Mouse (Mus musculus) bone marrow, adult 2 months (tissue): ENCODE results near the gene Gm10142. TPM values are rescaled to one million over a fixed set of nuclear protein-coding genes. Genes with fewer than 3 reads are reported as not detected.
"Not testable (repeated sequence)": the region's sequence is repeated elsewhere in the genome, so short reads cannot be mapped to it uniquely, and the experiment has no call there.

Experiments
- H3K27ac ChIP-seq: fragments of 200-500 bp; 2 replicates; pipeline ENCODE4 v1.5.1; 2012; ENCODE audit warnings: low read depth, mild to moderate bottlenecking, control low read depth, inconsistent platforms, low read length; ENCODE audit not compliant: control insufficient read depth, poor library complexity, insufficient read depth
- H3K4me1 ChIP-seq: fragments of 200-500 bp; 2 replicates; pipeline ENCODE4 v1.6.1; 2011; ENCODE audit warnings: low read length; ENCODE audit not compliant: control insufficient read depth, insufficient read depth
- H3K4me3 ChIP-seq: fragments of 200-500 bp; replicated peaks from 2 replicates; pipeline ENCODE3; 2011; ENCODE audit warnings: mild to moderate bottlenecking, low read depth, low read length, control low read depth; ENCODE audit not compliant: control insufficient read depth
- CTCF ChIP-seq: fragments of 200-500 bp; IDR thresholded peaks from 2 replicates; pipeline ENCODE4 v1.5.1; 2011; ENCODE audit warnings: low read length, control low read depth; ENCODE audit not compliant: control insufficient read depth, insufficient read depth
- POLR2A ChIP-seq: fragments of 200-500 bp; IDR thresholded peaks from 2 replicates; pipeline ENCODE4 v1.6.1; 2011; ENCODE audit warnings: low read depth, mild to moderate bottlenecking, control low read depth, low read length, borderline replicate concordance; ENCODE audit not compliant: control insufficient read depth
- WGBS: fragments of 180-500 bp; shearing (Covaris S2); methylation state at CpG from one replicate; pipeline ENCODE4 v1.1.7; 2018; 5-methylcytosine and 5-hydroxymethylcytosine counted together
- polyA plus RNA-seq: library from polyadenylated mRNA; stranded (reverse); fragments of >200 nt; gene quantifications from 2 replicates; pipeline ENCODE4 v1.2.4, GENCODE M21; 2011; ENCODE audit warnings: low replicate concordance; ENCODE audit not compliant: missing spikeins, insufficient read depth, insufficient read length

Gene Gm10142
- polyA plus RNA-seq, 1 experiment, result not detected

GRCm38 (mm10) chr10:77753448-77753847 is 37.8 kb downstream of the Gm10142 start:
- no peak overlapping the region for H3K27ac ChIP-seq
- H3K4me1 ChIP-seq, result no peaks in the 10 kb centered on the region
- TF ChIP-seq CTCF, result no peak
- no peak for TF ChIP-seq POLR2A
- H3K4me3 ChIP-seq, result no peak overlapping the region

- not testable (repeated sequence) for H3K27ac ChIP-seq, H3K4me1 ChIP-seq, H3K4me3 ChIP-seq
- no CpG with 5 or more reads among the region's 1 CpGs for WGBS
These were observed 44.0 kb downstream of the Gm10142 start, which contains the start of gene Gm3233 for GRCm38 (mm10) chr10:77759582-77759981. Gm3233 (minus strand) TSS chr10:77759682.

Other genes starting within 250 kb of the Gm10142 start
- 12.3 and 29.2 TPM in 2 replicates for gene Fam207a, start 200.0 kb upstream of the Gm10142 start, polyA plus RNA-seq
- gene Itgb2, start 185.6 kb upstream of the Gm10142 start, polyA plus RNA-seq, result 27.2 and 69.1 TPM in 2 replicates
- 38.1 and 67.0 TPM in 2 replicates for gene Pttg1ip, start 134.1 kb upstream of the Gm10142 start, polyA plus RNA-seq
- 69.9 and 76.0 TPM in 2 replicates for gene Sumo3, start 109.7 kb upstream of the Gm10142 start, polyA plus RNA-seq
- not detected in 2 replicates for gene Gm49325, start 109.6 kb upstream of the Gm10142 start, polyA plus RNA-seq
- 21.5 and 35.5 TPM in 2 replicates for gene Ube2g2, start 93.5 kb upstream of the Gm10142 start, polyA plus RNA-seq
- not detected in 2 replicates for gene Tspear, start 29.2 kb upstream of the Gm10142 start, polyA plus RNA-seq
- gene Gm19402, start 25.1 kb upstream of the Gm10142 start, polyA plus RNA-seq, result not detected in 2 replicates
- gene Gm9508, start 18.6 kb upstream of the Gm10142 start, polyA plus RNA-seq, result not detected in 2 replicates
- not detected in 2 replicates for gene Gm10272, start 9.2 kb upstream of the Gm10142 start, polyA plus RNA-seq
- not detected in 2 replicates for gene Gm10024, start 4.3 kb upstream of the Gm10142 start, polyA plus RNA-seq
- gene Krtap12-1, start 4.8 kb downstream of the Gm10142 start, polyA plus RNA-seq, result not detected in 2 replicates
- gene Gm10100, start 10.7 kb downstream of the Gm10142 start, polyA plus RNA-seq, result not detected in 2 replicates
- gene Gm18596, start 26.8 kb downstream of the Gm10142 start, polyA plus RNA-seq, result not detected in 2 replicates
- gene Gm9736, start 35.5 kb downstream of the Gm10142 start, polyA plus RNA-seq, result not detected in 2 replicates
- not detected in 2 replicates for gene Gm3233, start 43.9 kb downstream of the Gm10142 start, polyA plus RNA-seq
- gene Gm3238, start 55.5 kb downstream of the Gm10142 start, polyA plus RNA-seq, result not detected in 2 replicates
- not detected in 2 replicates for gene Gm7138, start 61.1 kb downstream of the Gm10142 start, polyA plus RNA-seq
- gene Gm3250, start 66.7 kb downstream of the Gm10142 start, polyA plus RNA-seq, result not detected in 2 replicates
- not detected in 2 replicates for gene Gm7137, start 72.4 kb downstream of the Gm10142 start, polyA plus RNA-seq
- not detected in 2 replicates for gene Gm9639, start 79.3 kb downstream of the Gm10142 start, polyA plus RNA-seq
- not detected in 2 replicates for gene Gm19668, start 83.3 kb downstream of the Gm10142 start, polyA plus RNA-seq
- gene Gm9507, start 96.0 kb downstream of the Gm10142 start, polyA plus RNA-seq, result not detected in 2 replicates
- not detected in 2 replicates for gene Gm2696, start 98.9 kb downstream of the Gm10142 start, polyA plus RNA-seq
- gene Krtap10-4, start 111.3 kb downstream of the Gm10142 start, polyA plus RNA-seq, result not detected in 2 replicates
- not detected in 2 replicates for gene Krtap10-10, start 120.1 kb downstream of the Gm10142 start, polyA plus RNA-seq
- gene Gm36176, start 131.0 kb downstream of the Gm10142 start, polyA plus RNA-seq, result not detected in 2 replicates
- not detected in 2 replicates for gene Gm10318, start 137.1 kb downstream of the Gm10142 start, polyA plus RNA-seq
- gene Gm3285, start 146.2 kb downstream of the Gm10142 start, polyA plus RNA-seq, result not detected in 2 replicates
- 0.70 TPM in 1 of 2 replicates, not detected in the other for gene Lrrc3, start 186.7 kb downstream of the Gm10142 start, polyA plus RNA-seq